Mouse (Mus musculus) myocyte (in vitro differentiated cells): Measurements from ENCODE around the gene Mrpl53.

Experiments
- CEBPB ChIP-seq: IDR thresholded peaks from 2 replicates; pipeline ENCODE4 v1.6.1; 2011; ENCODE audit warnings: mild to moderate bottlenecking, moderate library complexity; ENCODE audit not compliant: poor library complexity, insufficient read depth, severe bottlenecking
- MAX ChIP-seq: IDR thresholded peaks from one replicate; pipeline ENCODE4 v1.6.1; 2011; ENCODE audit warnings: low read depth, mild to moderate bottlenecking, control low read depth
- POLR2A ChIP-seq: IDR thresholded peaks from one replicate; pipeline ENCODE4 v1.6.1; 2011; ENCODE audit warnings: low read depth, mild to moderate bottlenecking, control low read depth, moderate library complexity; ENCODE audit not compliant: insufficient read length
- TCF3 ChIP-seq: IDR thresholded peaks from one replicate; pipeline ENCODE4 v1.6.1; 2011; ENCODE audit warnings: low read depth, control low read depth; ENCODE audit not compliant: insufficient read length
- USF1 ChIP-seq: IDR thresholded peaks from one replicate; pipeline ENCODE4 v1.6.1; 2011; ENCODE audit warnings: low read depth, mild to moderate bottlenecking, control low read depth, moderate library complexity

DNA sequence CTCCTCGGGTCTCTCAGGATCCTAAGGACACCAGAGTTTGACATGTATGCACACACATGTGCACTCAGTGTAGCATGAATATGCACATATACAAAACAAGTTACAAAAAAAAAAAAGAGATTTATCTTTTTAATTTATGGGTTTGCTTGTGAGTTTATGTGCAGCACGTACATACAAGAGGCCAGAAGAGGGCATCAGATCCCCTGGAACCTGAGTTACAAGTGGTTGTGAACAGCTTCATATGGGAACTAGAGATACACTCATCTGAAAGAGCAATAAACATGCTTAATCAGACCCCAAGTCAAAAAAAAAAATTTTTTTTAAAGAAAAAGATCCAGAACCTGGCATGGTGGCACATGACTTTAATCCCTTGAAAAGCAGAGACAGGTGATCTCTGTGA is 33.9 kb upstream of the Mrpl53 start:
- no peak for TF ChIP-seq POLR2A
- TF ChIP-seq MAX: no peak
- TF ChIP-seq TCF3: no peak
- TF ChIP-seq USF1: no peak
- TF ChIP-seq CEBPB: no peak
